Mouse (Mus musculus): ENCODE results near the gene Trpm3.

Gene Trpm3

GRCm38 (mm10) chr19:22920949-22921348 lies 782.1 kb downstream of the Trpm3 start:
- no peak for DNase-seq (ENCODE audit: low spot score in 2 of 2)

- no peak for DNase-seq (ENCODE audit: low spot score in 2 of 2)
Observed at GRCm38 (mm10) chr19:22922871-22923670, 784.2 kb downstream of the Trpm3 start.

- DNase-seq (ENCODE audit: low spot score in 2 of 2): no peak
Observed at GRCm38 (mm10) chr19:22925284-22925683, 786.4 kb downstream of the Trpm3 start.

GRCm38 (mm10) chr19:22926753-22927152 lies 787.9 kb downstream of the Trpm3 start:
- no peak for DNase-seq (ENCODE audit: low spot score in 2 of 2)

DNA sequence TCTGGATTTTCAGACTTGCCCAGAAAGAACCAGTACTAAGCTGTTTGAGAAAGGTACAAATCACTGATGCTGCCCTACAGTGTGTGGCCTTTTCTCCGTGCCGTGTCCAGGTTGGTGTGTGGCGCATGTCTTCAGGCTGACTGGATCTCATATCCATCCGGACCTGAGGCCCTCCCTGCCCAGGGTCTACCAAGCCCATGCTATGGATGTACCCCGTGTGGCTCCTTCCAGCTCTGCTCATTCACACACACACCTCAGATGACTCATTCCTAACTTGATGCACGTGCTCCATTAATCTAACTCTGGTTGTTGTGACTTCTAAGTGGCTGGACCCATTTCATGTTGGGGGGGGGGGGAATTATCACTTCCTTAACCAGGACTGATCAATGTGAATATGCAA lies 789.5 kb downstream of the Trpm3 start:
- no peak for DNase-seq (ENCODE audit: low spot score in 2 of 2)

- DNase-seq (ENCODE audit: low spot score in 2 of 2): peak; percentile 69 to 73
Observed at GRCm38 (mm10) chr19:22929768-22930167, 790.9 kb downstream of the Trpm3 start.

DNA sequence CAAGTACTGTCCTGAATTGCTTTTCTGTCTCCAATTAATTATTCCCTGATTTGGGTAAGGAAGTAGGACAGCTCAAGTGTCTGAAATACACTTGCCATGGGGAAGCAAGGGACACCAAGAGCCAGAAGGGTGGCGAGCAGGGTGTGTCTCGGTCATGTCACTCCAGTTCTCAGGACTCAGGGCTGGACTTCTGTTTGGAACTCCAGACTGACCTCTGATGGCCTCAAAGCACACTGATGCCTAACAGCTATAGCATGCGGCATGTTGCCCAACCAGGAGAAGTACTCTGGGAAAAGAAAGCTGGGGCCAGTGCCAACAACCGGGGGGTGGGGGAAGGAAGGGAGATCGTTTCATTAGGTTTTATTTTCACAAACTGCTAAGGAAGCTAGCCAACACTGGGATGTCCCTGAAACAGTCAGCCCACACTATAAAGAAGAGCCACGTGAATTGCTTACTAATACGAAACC lies 791.6 kb downstream of the Trpm3 start:
- DNase-seq (ENCODE audit: low spot score in 2 of 2): no peak

GRCm38 (mm10) chr19:22931006-22931405 lies 792.2 kb downstream of the Trpm3 start:
- peak in 1 of 2 experiments; percentile 64 for DNase-seq (ENCODE audit: low spot score in 2 of 2)

GRCm38 (mm10) chr19:22935067-22935466 lies 796.2 kb downstream of the Trpm3 start:
- peak in 1 of 2 experiments; percentile 54 for DNase-seq (ENCODE audit: low spot score in 2 of 2)

DNA sequence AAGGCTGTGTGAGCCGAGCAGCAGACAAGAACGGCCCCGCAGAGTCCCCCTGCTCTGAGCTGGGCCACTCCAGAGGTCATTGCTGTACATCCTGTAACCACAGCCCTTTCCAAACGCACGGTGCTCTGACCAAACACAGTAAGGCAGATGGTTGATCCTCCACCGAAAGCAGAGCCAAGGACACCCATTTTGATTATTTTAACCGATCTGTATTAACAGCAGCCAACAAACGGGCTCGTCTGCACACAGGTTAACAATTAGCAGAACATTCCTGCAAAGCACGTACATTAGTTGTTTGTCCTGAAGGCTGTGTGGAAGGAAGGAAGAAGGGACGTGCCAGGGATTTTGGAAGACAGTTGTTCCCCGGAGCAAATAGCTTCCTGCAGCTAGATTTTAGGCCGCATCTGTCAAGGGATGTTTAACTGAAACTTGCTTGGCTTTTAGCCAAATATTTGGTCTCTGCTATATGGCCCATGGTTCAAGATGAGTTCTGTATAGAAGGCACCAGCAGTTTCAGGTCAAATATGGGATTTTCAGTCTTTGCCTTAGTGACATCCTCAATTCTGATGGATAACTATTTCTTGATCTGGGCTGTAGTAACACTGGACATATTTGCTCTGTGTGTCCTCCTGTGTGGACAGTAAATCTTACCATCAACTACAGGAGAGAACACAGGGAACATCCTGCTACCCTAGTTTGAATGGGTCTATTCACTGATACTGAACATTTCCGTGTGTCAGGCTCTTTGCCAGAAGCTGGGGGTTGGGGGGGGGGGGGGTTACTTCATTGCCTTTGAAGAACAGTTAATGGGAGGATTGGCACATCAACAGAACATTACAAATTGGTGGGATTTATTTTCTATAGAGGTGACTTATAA lies 800.2 kb downstream of the Trpm3 start:
- no peak for DNase-seq (ENCODE audit: low spot score in 2 of 2)

DNA sequence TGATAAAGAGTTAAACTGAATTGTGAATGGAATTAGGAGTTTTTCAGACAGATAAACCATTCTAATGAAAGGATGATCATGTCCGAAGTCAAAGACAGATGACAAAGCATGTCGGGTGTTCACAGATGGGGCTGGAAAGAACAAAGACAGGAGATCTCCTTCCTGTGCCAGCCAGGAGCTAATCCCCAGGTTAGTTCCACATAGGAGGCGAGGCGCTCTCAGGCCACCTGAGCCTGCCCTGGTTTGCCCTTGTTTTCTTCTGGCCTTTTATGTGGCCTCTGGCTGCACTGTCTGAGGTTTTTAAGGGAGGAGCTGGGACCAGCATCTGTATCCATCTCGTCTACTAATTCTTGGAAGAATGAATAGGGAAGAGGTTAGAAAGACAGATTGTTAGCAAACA lies 801.0 kb downstream of the Trpm3 start:
- no peak for DNase-seq (ENCODE audit: low spot score in 2 of 2)

GRCm38 (mm10) chr19:22940487-22940886 lies 801.6 kb downstream of the Trpm3 start:
- DNase-seq (ENCODE audit: low spot score in 2 of 2): peak in 1 of 2 experiments; percentile 83

DNA sequence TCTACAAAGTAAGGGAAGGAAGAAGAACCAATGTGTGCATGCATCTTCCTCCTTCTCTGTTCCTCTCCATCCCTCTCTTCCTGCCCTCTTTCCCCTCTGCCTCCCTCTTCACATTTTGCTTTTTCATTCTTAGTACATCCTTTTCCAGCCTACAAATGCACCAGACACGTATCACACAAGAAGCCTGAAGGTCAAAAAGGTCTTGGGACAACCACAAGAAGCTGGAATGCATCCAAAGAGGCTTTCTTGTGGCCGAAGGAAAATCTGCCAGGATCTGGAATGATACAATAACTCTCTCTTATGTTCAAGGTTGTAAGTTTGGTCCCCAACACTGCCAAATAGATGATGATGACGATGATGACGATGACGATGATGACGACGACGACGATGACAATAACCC lies 802.1 kb downstream of the Trpm3 start:
- DNase-seq (ENCODE audit: low spot score in 2 of 2): no peak

GRCm38 (mm10) chr19:22952480-22952879 lies 813.6 kb downstream of the Trpm3 start:
- DNase-seq (ENCODE audit: low spot score in 2 of 2): no peak

DNA sequence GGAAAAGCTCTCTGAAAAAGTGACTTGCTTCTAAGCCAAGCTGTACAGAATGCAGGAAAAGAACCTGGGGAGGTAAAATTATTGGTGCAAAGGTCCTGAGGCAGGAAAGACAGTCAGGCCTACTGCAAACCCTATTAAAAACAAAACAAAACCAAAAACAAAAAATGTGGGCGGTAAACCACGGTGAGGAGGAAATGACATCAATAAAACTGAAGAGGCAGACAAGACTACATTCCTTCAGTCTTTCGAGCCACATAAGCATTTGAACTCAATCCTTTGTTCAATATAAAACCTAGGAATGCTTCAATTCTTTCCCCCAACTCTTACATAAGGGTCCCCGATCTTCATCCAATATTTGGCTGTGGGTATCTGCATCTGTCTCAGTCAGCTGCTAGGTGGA lies 814.3 kb downstream of the Trpm3 start:
- DNase-seq (ENCODE audit: low spot score in 2 of 2): no peak

DNA sequence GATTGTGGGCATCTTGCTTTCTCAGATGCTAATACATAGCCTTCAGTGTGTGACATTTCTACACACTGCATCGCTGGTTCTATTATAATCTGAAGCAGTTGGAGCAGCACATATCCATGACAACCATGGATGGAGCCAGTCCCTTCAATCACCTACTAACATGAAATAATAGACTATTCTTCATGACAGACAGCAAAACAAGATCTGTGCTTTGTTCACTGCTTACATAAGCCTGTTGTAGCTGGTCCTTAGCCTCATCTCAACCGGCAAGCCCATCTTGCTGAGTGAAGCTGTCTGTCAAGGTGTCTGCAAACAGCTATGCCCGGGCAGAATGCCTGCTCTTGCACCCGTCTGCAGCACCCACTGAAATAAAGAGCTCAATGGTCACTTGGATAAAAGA lies 819.6 kb downstream of the Trpm3 start:
- no peak for DNase-seq (ENCODE audit: low spot score in 2 of 2)

GRCm38 (mm10) chr19:22960450-22961265 lies 821.8 kb downstream of the Trpm3 start:
- no peak for DNase-seq (ENCODE audit: low spot score in 2 of 2)

DNA sequence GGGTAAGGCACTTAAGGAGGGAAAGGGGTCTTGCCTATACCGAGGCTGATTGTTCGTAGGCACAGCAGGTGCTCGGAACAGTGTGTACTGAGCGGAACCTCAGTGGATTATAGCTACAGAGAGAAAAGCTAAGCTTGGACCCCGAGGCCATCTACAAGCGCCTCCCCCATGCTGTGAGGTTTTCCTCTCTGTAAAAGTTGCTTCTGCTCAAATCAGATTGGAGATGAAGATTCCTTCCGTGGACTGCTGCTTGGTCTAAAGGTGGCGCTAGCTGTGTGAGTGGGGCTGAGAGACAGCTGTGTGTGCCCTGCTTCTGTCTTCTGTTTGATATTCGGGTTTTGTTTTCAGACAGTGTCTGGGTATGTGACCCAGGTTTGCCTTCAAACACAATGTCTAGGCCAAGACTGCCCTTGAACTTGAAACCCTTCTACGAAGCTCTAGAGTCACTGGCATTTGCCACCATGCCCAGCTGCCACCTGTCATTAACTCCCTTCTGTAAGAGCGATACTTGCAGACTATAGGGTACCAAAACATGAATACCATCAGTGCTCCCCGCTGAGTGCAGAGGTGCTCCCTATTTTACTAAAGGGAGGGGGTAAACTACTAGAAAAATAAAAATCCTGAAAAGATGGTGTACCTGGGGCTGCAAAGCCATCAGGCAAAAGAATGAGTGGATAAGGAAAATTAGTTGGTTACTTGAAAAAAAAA lies 823.3 kb downstream of the Trpm3 start:
- no peak for DNase-seq (ENCODE audit: low spot score in 2 of 2)

DNA sequence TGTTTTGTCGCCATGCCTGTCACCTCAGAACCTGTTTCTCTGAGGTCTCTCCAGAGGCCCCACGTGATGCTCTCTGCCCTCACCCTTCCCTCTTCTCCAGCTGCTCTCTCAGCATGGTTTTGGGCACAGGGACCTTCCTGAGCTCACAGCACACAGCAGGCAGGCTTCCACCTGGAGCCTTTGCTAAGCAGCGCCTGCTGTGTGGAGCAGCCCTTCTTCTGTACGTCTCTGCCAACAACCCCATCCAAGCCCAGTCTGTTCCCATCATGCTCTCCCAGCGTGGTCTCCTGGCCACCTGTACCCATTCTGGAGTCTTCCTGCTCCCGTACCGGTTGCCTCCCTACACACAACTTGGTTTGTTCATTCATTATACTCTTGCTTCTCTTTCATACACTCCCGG lies 823.9 kb downstream of the Trpm3 start:
- DNase-seq (ENCODE audit: low spot score in 2 of 2): no peak

DNA sequence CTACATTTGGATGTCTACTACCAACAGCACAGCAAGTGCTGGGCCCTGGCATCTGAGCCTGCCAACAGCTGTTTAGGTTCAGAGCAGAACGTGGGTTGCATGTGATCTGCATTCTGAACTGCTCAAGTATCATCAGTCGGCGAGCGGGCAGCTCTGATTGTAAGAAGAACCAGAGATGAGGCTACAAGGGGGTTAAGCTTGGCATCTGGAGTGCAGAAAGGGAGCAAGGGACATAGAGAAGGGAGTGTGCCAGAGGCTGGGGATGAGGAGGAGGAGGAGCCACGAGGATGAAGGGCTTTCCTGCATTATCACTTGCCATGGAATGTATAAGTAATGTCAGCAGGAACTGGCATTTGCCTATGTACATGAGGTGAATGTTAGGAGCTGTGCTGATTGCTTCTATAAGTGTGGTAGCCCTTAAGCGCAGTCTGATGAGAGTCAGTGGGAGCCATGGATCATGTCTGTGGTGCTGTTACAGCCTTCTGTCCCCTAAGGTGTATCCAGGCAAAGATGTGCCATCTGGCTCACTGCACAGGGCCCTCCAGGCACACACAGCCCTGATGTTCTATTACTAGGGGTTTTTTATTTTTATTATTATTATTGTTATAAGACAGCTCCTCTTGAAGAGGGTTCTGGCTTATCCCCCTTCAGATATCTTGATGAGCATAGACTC lies 825.0 kb downstream of the Trpm3 start:
- no peak for DNase-seq (ENCODE audit: low spot score in 2 of 2)

- peak in 1 of 2 experiments; percentile 60 for DNase-seq (ENCODE audit: low spot score in 2 of 2)
Observed at GRCm38 (mm10) chr19:22965470-22965869, 826.6 kb downstream of the Trpm3 start.
